Mouse (Mus musculus) erythroblast, embryonic 14.5 days (primary cell): ENCODE data around the gene Mettl16. TPM values are rescaled to one million over a fixed set of nuclear protein-coding genes. Genes with fewer than 3 reads are reported as not detected.
"Not testable (repeated sequence)": the region's sequence is repeated elsewhere in the genome, so short reads cannot be mapped to it uniquely, and the experiment has no call there.

Experiments used
- H3K27me3 ChIP-seq: 2 replicates; pipeline ENCODE4 v1.6.1; 2012; ENCODE audit warnings: inconsistent platforms; ENCODE audit not compliant: control insufficient read depth
- H3K36me3 ChIP-seq: 2 replicates; pipeline ENCODE4 v1.6.1; 2012; ENCODE audit warnings: mild to moderate bottlenecking, inconsistent platforms; ENCODE audit not compliant: control insufficient read depth
- H3K4me1 ChIP-seq: 2 replicates; pipeline ENCODE4 v1.6.1; 2012; ENCODE audit warnings: inconsistent platforms; ENCODE audit not compliant: control insufficient read depth
- H3K4me3 ChIP-seq: replicated peaks from 2 replicates; pipeline ENCODE3; 2012; ENCODE audit warnings: moderate library complexity, mild to moderate bottlenecking, inconsistent platforms
- H3K9me3 ChIP-seq: 2 replicates; pipeline ENCODE4 v1.6.1; 2012; ENCODE audit warnings: low read length, inconsistent platforms, mixed read lengths; ENCODE audit not compliant: control insufficient read depth
- GATA1 ChIP-seq: IDR thresholded peaks from 2 replicates; pipeline ENCODE4 v1.6.1; 2012; ENCODE audit warnings: low read length, inconsistent platforms, mixed read lengths
- TAL1 ChIP-seq: IDR thresholded peaks from 3 replicates; pipeline ENCODE4 v1.6.1; 2012; ENCODE audit warnings: low read length, inconsistent platforms, mixed read lengths
- polyA plus RNA-seq: library from polyadenylated mRNA; stranded (reverse); fragments of >175 nt; gene quantifications from 2 replicates; pipeline ENCODE4 v1.2.3, GENCODE M21; 2012

Mettl16 gene
- polyA plus RNA-seq, 1 experiment: 0.70 TPM

DNA sequence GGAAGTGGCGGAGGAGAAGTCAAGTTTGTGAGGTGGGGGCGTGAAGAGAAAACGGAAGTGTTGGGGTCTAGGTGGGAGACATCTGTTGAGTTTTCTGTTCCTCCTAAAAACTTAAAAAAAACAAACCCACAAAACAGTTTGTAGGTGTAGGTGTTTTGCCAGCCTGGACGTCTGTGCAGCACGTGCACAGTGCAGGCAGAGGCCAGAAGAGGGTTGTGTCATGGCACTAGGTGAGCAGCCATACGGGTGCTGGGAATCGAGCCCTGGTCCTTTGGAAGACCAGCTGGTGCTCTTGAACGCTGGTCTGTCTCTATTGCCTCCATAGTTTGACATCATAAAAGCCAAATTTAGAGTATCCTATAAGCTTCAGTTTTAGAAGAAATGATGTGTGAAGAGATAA is 604 bp downstream of the Mettl16 start:
- Histone ChIP-seq H3K36me3 (peaks cover 27% of the 10 kb centered on the region), H3K4me1 (peaks cover 26% of the 10 kb centered on the region), H3K27me3 (no peaks in the 10 kb centered on the region), H3K4me3 (peak overlapping the region; percentile 81), H3K9me3 (no peaks in the 10 kb centered on the region)
- TF ChIP-seq TAL1: no peak
- TF ChIP-seq GATA1: no peak

DNA sequence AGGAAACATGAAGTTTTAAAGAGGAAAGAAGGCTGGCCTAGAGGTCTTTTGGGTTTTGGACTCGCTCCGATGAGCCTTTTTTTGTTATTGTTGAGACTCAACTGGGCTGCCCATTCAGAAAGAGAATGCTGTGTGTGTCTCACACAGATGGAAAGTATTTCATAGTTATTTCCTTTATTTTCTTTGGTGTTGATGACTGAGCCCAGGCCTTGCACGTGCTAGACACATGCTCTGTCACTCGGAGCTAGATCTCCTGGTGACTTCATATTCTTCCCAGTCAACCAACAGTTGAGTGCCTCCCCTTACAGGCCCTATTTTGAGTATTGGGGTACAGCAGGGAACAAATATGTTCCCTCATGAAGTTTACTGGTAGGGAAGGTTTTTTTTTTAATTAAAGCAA is 1.0 kb downstream of the Mettl16 start:
- Histone ChIP-seq H3K27me3 (no peaks in the 10 kb centered on the region), H3K4me3 (peak overlapping the region; percentile 81), H3K9me3 (no peaks in the 10 kb centered on the region), H3K36me3 (peaks cover 30% of the 10 kb centered on the region), H3K4me1 (peaks cover 26% of the 10 kb centered on the region)
- TF ChIP-seq TAL1 (no peak), GATA1 (no peak)

DNA sequence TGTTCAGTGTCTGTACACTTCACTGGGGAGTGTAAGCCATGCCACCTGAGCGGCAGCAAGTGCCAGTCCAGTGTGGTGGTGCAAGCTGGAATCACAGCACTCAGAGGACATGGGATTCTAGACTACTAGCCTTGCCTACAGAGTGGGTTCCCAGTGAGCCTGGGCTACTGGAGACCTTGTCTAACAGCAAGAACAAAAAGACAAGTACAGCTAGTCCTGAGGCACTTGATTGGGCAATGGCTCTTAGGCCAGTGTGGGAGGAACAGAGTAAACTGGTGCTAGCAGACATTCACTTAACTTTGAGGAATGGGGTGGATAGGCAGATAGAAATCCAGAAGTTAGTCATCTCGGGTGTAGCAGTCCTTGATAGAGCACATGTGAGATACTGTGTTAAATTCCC is 1.8 kb downstream of the Mettl16 start:
- H3K4me3 ChIP-seq: no peak overlapping the region

DNA sequence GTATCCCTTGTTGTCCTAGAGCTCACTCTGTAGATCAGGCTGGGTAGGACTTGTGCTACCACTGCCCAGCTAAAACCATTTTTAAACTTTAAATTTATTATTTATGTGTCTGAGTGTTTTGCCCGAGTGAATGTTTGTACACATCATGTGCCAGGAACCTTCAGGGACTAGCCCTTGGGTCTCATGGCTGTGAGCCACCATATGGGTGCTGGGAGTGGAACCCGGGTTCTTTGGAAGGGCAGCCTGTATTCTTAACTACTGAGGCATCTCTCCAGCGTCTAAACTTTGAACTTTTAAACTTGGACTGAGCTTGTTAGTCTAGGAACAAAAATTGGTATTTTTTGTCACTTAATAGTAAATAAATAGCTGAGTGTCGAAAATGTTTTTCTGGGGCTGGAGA is 22.2 kb downstream of the Mettl16 start:
- Histone ChIP-seq H3K4me1 (no peaks in the 10 kb centered on the region), H3K9me3 (no peaks in the 10 kb centered on the region), H3K36me3 (peaks cover 76% of the 10 kb centered on the region), H3K27me3 (no peaks in the 10 kb centered on the region), H3K4me3 (no peak overlapping the region)
- TF ChIP-seq GATA1 (no peak), TAL1 (no peak)

More for the DNA sequence above, 1.8 kb downstream of the Mettl16 start:
- H3K36me3 ChIP-seq: peaks cover 34% of the 10 kb centered on the region
- peaks cover 26% of the 10 kb centered on the region for H3K4me1 ChIP-seq
- H3K27me3 ChIP-seq: no peaks in the 10 kb centered on the region
- H3K9me3 ChIP-seq: no peaks in the 10 kb centered on the region
- no peak for TF ChIP-seq TAL1
- no peak for TF ChIP-seq GATA1

DNA sequence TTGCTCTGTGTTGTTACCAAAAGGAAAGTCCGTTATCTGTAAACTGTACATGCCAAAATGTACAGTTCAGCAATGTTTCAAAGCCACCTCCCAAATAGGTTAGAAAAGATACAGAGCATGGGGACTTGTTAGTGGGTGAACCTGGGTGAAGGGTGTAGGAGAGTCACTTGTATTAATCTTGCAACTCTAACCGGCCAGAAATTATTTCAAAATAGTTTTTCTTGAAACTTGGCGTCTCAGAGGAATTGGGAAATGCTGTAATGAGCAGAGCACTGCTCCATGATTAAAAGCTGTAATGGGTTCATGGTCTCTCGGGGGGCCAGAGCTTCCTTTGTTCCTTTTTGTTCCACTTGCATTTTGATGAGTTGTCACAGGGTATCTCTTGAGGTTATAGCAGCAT is 30.0 kb downstream of the Mettl16 start:
- Histone ChIP-seq H3K9me3 (no peaks in the 10 kb centered on the region), H3K36me3 (peaks cover 53% of the 10 kb centered on the region), H3K27me3 (no peaks in the 10 kb centered on the region), H3K4me1 (no peaks in the 10 kb centered on the region), H3K4me3 (no peak overlapping the region)
- TF ChIP-seq TAL1: no peak
- no peak for TF ChIP-seq GATA1

DNA sequence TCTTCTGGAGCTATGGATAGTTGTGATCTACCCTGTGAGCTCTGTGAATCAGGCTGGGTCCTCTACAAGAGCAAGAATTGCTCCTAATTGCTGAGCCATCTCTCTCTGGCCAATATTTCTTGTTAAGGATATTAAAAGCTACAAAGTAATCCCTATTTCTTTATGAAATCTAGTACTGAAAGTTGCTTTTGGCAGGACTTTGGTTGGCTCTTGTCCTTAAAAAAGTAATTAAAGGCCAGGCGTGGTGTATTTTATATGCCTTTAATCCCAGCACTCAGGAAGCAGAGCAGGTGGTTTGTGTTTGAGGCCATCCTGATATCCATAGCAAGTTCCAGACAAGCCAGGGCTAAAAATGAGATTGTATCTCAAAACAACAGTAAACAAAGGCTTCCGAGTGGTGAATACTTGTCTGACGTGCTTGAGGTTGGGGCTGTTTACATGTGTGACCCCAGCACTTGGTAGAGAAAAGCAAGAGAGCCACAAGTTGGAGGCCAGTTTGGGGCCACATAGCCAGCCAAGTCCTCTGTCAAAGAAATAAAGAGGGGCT is 33.5 kb downstream of the Mettl16 start:
- no peaks in the 10 kb centered on the region for H3K9me3 ChIP-seq
- TF ChIP-seq TAL1 (no peak), GATA1 (no peak)
- H3K27me3 ChIP-seq: no peaks in the 10 kb centered on the region
- peaks cover 54% of the 10 kb centered on the region for H3K36me3 ChIP-seq
- no peaks in the 10 kb centered on the region for H3K4me1 ChIP-seq
- no peak overlapping the region for H3K4me3 ChIP-seq

DNA sequence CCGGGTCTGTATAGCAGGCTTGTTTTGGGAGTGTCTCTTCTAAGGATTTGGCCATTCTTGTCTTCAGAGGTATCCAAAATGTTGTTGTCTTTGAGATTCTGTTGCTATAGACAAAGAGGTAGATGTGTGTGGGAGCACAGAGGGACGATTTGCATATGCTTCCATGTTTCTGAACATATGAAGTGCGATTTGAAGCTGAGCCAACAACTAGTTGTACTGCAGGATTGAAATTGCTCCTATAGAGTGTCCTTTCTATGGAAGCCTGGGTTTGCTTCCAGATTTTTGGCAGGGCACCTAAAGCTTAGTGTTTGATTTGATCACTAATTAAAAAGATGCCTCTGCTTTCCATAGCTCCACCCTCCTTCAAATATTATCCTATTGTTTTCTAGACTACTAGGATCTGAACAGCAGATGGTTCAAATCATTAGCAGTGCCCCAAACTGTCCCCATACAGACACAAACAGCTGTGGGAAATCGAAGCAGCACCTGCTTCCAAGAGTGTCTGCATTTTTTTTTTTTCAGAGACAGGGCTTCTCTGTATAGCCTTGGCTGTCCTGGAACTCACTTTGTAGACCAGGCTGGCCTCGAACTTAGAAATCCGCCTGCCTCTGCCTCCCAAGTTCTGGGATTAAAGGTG is 36.7 kb downstream of the Mettl16 start:
- peaks cover 56% of the 10 kb centered on the region for H3K36me3 ChIP-seq
- no peaks in the 10 kb centered on the region for H3K27me3 ChIP-seq
- TF ChIP-seq TAL1 (no peak), GATA1 (no peak)
- no peak overlapping the region for H3K4me3 ChIP-seq
- no peaks in the 10 kb centered on the region for H3K9me3 ChIP-seq
- peaks cover 2% of the 10 kb centered on the region for H3K4me1 ChIP-seq

DNA sequence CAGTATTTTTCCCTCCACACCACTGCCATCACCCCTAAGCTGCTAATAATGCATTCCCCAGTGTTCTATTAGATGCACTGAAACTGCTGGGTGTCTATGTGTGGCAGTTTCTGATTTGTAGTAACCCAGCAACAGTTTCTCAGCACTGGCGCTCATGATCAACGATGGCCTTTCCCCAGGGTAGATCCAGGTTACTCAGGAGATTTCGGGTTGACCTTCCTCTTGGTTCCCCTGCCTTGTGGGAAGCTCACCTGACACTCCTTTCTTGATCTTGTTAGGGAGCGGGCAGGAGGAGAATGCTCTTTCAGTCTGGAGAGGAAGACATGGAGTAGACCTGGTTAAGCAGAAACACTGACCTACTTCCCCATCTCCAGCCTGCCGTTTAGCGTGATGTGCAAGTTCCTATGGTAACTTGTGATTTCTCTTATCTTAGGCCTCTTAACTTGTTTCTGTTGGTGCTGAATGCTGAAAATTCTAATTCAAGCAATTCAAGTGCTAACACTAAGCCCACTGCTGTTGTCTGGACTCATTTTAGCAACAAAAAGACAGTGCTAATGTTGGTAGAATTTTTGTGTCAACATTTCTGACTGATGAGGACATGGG is 37.7 kb downstream of the Mettl16 start:
- no peak overlapping the region for H3K4me3 ChIP-seq
- H3K4me1 ChIP-seq: peaks cover 2% of the 10 kb centered on the region
- H3K36me3 ChIP-seq: peaks cover 58% of the 10 kb centered on the region
- H3K9me3 ChIP-seq: no peaks in the 10 kb centered on the region
- H3K27me3 ChIP-seq: no peaks in the 10 kb centered on the region
- TF ChIP-seq GATA1 (no peak), TAL1 (no peak)

DNA sequence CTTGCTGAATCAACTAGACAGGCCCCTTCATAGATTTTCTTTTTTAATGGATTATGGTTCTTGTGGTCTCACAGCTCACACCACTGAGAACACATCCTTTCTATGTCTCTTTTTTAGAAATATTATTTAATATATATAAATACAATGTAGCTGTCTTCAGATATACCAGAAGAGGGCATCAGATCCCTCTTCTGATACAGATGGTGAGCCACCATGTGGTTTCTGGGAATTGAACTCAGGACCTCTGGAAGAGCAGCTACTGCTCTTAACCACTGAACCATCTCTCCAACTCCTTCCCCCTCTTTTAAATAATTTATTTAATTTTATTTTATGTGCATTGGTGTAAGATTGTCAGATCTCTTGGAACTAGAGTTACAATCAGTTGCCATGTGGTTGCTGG is 39.5 kb downstream of the Mettl16 start:
- H3K9me3 ChIP-seq: no peaks in the 10 kb centered on the region
- TF ChIP-seq GATA1 (no peak), TAL1 (no peak)
- peaks cover 54% of the 10 kb centered on the region for H3K36me3 ChIP-seq
- H3K4me1 ChIP-seq: peaks cover 2% of the 10 kb centered on the region
- H3K4me3 ChIP-seq: no peak overlapping the region
- no peaks in the 10 kb centered on the region for H3K27me3 ChIP-seq

DNA sequence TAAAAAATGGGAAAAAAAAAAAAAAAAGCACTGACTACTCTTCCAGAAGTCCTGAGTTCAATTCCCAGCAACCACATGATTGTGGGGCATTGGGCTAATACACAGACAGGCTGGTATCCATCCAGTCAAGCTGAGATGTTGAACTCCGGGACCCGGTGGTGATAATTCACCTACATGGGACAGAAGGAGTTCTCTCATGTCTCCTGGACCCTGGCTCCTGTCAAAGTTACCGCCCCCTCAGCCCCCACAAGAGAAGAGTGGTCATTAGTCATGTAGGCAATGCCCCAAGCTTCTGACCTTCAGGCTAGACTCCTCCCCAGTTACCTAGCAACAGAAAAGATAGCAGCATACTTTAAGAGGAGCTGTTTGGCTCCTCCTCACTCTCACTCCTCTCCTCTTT is 40.4 kb downstream of the Mettl16 start:
- not testable (repeated sequence) for H3K9me3 ChIP-seq, H3K4me3 ChIP-seq, H3K27me3 ChIP-seq, H3K4me1 ChIP-seq
- H3K36me3 ChIP-seq: peaks cover 46% of the 10 kb centered on the region
